Mouse (Mus musculus) liver, embryonic 11.5 days (tissue): Measurements from ENCODE around the gene Mob2. TPM values are rescaled to one million over a fixed set of nuclear protein-coding genes. Genes with fewer than 3 reads are reported as not detected.
A peak's percentile ranks its signal among the peaks of the same experiment; 100 is the strongest.

Experiments used
- ATAC-seq: fragments of 200-750 bp; cut with Nextera tagmentation; replicated peaks from 2 replicates; pipeline ENCODE4 v1.8.0; 2017; ENCODE audit warnings: moderate number of reproducible peaks, mild to moderate bottlenecking, moderate TSS enrichment, moderate library complexity; ENCODE audit not compliant: low FRiP score
- DNase-seq: peaks from one replicate; pipeline ENCODE4 v3.0.0-alpha.2; 2017; ENCODE audit warnings: low spot score
- H3K27ac ChIP-seq: fragments of 300-500 bp; sonication (generic); 2 replicates; pipeline ENCODE4 v1.5.1; 2014; ENCODE audit warnings: mild to moderate bottlenecking, low read depth, low read length, control low read depth
- H3K27me3 ChIP-seq: fragments of 300-500 bp; sonication (generic); replicated peaks from 2 replicates; pipeline ENCODE4 v1.6.1; 2014; ENCODE audit warnings: low read length, mixed read lengths; ENCODE audit not compliant: control insufficient read depth, insufficient read depth
- H3K36me3 ChIP-seq: fragments of 300-500 bp; sonication (generic); 2 replicates; pipeline ENCODE4 v1.6.1; 2014; ENCODE audit warnings: mild to moderate bottlenecking, low read length, moderate library complexity, mixed read lengths; ENCODE audit not compliant: control insufficient read depth, insufficient read depth
- H3K4me1 ChIP-seq: fragments of 300-500 bp; sonication (generic); replicated peaks from 2 replicates; pipeline ENCODE4 v1.6.1; 2014; ENCODE audit warnings: low read length, mixed read lengths; ENCODE audit not compliant: control insufficient read depth, insufficient read depth
- H3K4me2 ChIP-seq: fragments of 300-500 bp; sonication (generic); 2 replicates; pipeline ENCODE4 v1.6.1; 2014; ENCODE audit warnings: mild to moderate bottlenecking, control low read depth, moderate library complexity
- H3K4me3 ChIP-seq: fragments of 300-500 bp; sonication (generic); 2 replicates; pipeline ENCODE4 v1.5.1; 2014; ENCODE audit warnings: low read depth, low read length, control low read depth
- H3K9ac ChIP-seq: fragments of 300-500 bp; sonication (generic); 2 replicates; pipeline ENCODE4 v1.6.1; 2014; ENCODE audit warnings: low read depth, low read length, control low read depth
- H3K9me3 ChIP-seq: fragments of 300-500 bp; sonication (generic); 2 replicates; pipeline ENCODE4 v1.6.1; 2016; ENCODE audit warnings: low read length, inconsistent platforms, mixed read lengths; ENCODE audit not compliant: control insufficient read depth
- WGBS: fragments of 180-500 bp; shearing (Covaris S2); extraction: QIAGEN DNeasy Blood & Tissue Kit; methylation state at CpG from one replicate; pipeline ENCODE4 v1.1.7; 2014; 5-methylcytosine and 5-hydroxymethylcytosine counted together
- polyA plus RNA-seq: library from polyadenylated mRNA; unstranded; fragments of >200 nt; fragmentation: Nextera tagmentation; extraction: Ambion mirVana; gene quantifications from 2 replicates; pipeline ENCODE4 v1.2.1, GENCODE M21; 2014

Gene Mob2
- polyA plus RNA-seq, 1 experiment from 2014 or later, result 63.1 TPM

DNA sequence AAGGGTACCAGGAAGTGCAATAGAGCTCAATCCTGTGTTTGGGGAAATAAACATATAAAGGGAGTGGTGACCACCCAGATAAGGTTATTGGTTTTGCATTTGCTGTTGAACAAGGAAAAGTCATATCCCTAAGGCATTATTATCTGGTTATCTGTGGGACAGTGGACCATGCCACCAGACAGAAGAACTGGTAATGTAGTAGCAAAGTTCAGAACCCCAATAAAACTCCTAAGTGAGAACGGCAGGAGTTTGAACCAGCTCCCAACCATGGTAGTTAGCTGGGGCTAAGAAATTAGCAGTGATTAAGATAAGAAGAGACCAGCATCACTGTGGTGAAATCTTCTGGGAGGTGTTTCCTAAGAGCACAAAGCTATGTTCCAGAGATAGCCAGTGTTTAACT lies 14.9 kb downstream of the Mob2 start:
- H3K4me1 ChIP-seq, result no peaks in the 10 kb centered on the region
- no peak for DNase-seq
- no peaks in the 10 kb centered on the region for H3K36me3 ChIP-seq
- no peak overlapping the region for H3K27ac ChIP-seq
- H3K27me3 ChIP-seq, result no peaks in the 10 kb centered on the region
- no peak overlapping the region for H3K4me2 ChIP-seq
- no peak overlapping the region for H3K9ac ChIP-seq
- ATAC-seq, result no peak
- 72% methylated on average over 1 of the region's 1 CpGs for WGBS
- no peak overlapping the region for H3K4me3 ChIP-seq
- no peaks in the 10 kb centered on the region for H3K9me3 ChIP-seq

DNA sequence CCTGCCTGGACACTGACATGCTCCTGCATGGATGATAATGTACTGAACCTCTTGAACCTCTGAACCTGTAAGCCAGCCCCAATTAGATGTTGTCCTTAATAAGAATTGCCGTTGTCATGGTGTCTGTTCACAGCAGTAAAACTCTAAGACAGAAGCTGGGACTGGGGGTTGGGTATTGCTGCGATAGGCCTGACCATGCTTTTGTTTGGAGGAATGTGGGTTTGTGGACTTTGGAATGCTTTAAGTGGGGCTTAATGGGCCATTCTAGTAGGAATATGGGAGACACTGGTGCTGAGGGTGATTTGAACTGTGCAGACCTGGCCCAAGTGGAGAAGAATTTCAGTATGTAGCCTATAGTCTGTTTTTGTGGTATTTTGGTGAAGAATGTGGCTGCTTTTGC lies 15.5 kb downstream of the Mob2 start:
- Histone ChIP-seq H3K27me3 (no peaks in the 10 kb centered on the region), H3K9ac (no peak overlapping the region), H3K36me3 (no peaks in the 10 kb centered on the region), H3K4me2 (no peak overlapping the region), H3K9me3 (no peaks in the 10 kb centered on the region), H3K4me1 (no peaks in the 10 kb centered on the region), H3K27ac (no peak overlapping the region), H3K4me3 (no peak overlapping the region)
- ATAC-seq (no peak), DNase-seq (no peak)
- WGBS, result 80% methylated on average over 2 of the region's 2 CpGs

DNA sequence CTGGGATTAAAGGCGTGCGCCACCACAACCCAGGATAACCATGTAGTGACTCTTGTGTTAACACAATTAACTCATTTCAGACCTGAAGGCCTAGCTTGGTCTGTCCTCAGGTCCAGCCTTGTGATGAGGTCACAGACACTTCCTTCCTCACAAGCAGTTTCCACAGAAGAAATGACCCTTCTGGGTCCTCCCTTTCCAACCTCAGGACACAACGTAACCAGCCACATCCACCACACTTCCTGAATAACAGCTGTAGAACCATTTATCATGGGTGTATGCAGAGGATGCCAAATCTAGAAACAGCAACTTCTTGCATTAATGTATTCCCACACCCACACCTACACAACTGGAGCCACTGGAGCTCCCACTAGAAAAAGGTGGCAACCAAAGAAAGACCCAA lies 20.1 kb downstream of the Mob2 start:
- no peak overlapping the region for H3K9ac ChIP-seq
- H3K4me3 ChIP-seq, result no peak overlapping the region
- ATAC-seq (no peak), DNase-seq (no peak)
- 82% methylated on average over 3 of the region's 3 CpGs for WGBS
- H3K4me1 ChIP-seq, result no peaks in the 10 kb centered on the region
- H3K4me2 ChIP-seq, result no peak overlapping the region
- no peak overlapping the region for H3K27ac ChIP-seq
- no peaks in the 10 kb centered on the region for H3K27me3 ChIP-seq
- H3K9me3 ChIP-seq, result no peaks in the 10 kb centered on the region
- H3K36me3 ChIP-seq, result no peaks in the 10 kb centered on the region

DNA sequence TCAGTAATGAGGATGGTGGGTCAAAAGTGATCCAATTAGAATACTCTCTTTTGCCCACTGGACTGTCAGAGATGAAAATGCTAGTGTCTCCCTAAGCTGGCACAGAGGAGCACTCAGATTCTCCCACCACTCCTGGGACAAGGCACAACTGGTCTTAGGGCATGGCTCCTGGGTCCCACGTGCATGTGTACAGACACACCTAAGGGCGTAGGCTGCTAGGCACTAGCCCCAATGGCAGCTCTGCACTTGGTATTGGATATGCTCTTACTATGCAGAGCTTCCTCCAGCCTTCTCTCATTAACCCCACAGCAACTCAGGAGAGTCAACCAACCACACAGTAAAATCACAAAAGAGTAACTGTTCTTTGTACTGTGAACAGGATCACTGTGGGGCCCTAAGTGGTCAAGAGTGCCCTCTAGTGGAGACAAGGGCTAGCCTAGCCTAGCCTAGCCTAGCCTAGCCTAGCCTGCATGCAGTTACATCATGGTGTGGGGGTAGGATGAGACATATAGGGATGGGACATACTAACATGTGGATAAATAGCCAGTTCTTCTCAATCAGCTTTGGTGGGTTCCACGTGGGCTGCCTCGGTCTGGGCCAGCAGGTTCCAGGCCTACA lies 23.2 kb downstream of the Mob2 start:
- ATAC-seq, result peak; percentile 83
- no peak for DNase-seq

DNA sequence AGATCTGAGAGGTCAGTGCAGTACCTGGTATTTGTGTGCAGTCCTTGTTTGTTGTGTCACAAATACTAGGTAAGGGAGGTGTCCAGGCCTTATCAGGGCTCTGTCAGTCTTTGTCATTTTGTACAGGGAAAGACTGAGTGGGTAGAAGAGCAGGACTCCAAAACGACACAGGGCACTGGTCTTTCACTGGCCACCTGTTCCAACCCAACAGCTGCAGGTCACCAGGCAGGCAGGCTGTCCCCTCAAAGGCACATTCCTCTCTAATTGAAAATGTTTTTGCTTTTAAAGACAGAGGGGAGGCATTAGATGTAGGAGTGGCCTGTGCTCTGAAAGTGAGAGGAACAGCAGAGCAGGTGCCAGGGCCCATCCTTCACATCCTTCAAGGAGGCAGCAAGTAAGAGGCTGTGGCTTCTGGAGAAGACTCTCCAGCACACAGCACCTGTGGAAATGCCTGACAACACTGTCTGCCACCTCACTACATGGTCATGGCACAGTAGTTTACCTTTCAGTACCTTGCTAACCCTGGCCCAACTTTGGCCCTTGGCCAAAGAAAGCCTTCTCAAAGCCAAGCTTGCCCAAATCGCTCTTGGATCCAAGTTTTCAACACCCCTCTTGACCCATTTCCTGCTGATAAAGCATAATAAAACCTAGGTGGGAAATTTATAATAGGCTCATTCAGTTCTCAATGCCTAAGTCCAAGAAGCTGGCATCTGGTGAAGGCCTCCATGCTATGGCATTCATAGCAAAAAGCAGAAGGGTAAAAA lies 25.6 kb downstream of the Mob2 start:
- Histone ChIP-seq H3K27me3 (no peaks in the 10 kb centered on the region), H3K9ac (no peak overlapping the region), H3K4me1 (no peaks in the 10 kb centered on the region), H3K4me3 (no peak overlapping the region), H3K9me3 (no peaks in the 10 kb centered on the region), H3K4me2 (no peak overlapping the region), H3K36me3 (no peaks in the 10 kb centered on the region), H3K27ac (no peak overlapping the region)
- WGBS, result 75% methylated on average over 2 of the region's 2 CpGs
- ATAC-seq (no peak), DNase-seq (no peak)

More for the DNA sequence above, 23.2 kb downstream of the Mob2 start:
- H3K36me3 ChIP-seq, result no peaks in the 10 kb centered on the region
- H3K27ac ChIP-seq, result no peak overlapping the region
- no peaks in the 10 kb centered on the region for H3K4me1 ChIP-seq
- no peaks in the 10 kb centered on the region for H3K9me3 ChIP-seq
- H3K4me2 ChIP-seq, result no peak overlapping the region
- H3K27me3 ChIP-seq, result no peaks in the 10 kb centered on the region
- no peak overlapping the region for H3K4me3 ChIP-seq
- H3K9ac ChIP-seq, result no peak overlapping the region
- 75% methylated on average over 4 of the region's 4 CpGs for WGBS

DNA sequence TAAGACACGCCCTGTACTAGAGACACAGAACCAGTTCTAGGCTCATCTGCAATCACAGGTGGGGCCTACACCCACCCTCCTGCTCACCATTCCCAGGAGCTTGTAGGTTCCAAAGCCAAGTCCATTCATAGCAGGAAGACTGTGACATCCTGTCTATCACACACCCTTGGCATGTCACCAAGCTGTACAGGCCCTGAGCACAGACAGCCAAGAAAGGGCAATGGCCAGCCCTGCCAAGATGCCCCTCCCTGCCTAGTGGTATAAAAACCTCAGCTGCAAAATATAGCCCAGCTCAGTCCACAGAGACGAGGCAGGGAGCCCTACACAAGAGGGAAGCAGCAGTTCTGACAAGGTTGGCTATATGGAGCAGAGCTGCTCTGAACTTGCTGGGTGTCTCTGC lies 26.7 kb downstream of the Mob2 start:
- Histone ChIP-seq H3K27me3 (no peaks in the 10 kb centered on the region), H3K4me1 (no peaks in the 10 kb centered on the region), H3K9ac (no peak overlapping the region), H3K9me3 (no peaks in the 10 kb centered on the region), H3K4me3 (no peak overlapping the region), H3K27ac (no peak overlapping the region), H3K4me2 (no peak overlapping the region), H3K36me3 (no peaks in the 10 kb centered on the region)
- no peak for DNase-seq
- WGBS, result 79% methylated on average over 2 of the region's 2 CpGs
- no peak for ATAC-seq

DNA sequence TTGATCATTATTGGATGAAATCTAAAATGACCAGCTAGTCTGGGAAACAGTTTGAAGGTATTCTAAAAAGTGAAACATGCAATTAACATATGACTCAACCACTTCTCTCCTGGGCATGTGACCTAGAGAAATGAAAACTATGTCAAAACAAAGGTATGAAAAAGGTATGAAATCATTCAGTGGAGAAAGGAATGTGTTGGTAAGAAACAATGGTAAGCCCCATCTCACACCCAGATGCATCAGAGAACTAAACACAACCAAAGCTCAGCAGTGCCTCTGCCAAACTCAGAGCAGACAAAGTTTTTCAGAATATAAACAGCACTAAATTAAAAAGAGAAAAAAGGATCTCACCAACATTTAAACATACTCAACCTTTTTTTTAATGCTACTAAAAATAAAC lies 30.8 kb downstream of the Mob2 start:
- Histone ChIP-seq H3K4me3 (no peak overlapping the region), H3K36me3 (no peaks in the 10 kb centered on the region), H3K4me2 (no peak overlapping the region), H3K4me1 (no peaks in the 10 kb centered on the region; the same call in 1 of the 2 replicates), H3K27me3 (no peaks in the 10 kb centered on the region), H3K9me3 (no peaks in the 10 kb centered on the region), H3K9ac (no peak overlapping the region), H3K27ac (no peak overlapping the region)
- DNase-seq, result no peak
- ATAC-seq, result no peak

DNA sequence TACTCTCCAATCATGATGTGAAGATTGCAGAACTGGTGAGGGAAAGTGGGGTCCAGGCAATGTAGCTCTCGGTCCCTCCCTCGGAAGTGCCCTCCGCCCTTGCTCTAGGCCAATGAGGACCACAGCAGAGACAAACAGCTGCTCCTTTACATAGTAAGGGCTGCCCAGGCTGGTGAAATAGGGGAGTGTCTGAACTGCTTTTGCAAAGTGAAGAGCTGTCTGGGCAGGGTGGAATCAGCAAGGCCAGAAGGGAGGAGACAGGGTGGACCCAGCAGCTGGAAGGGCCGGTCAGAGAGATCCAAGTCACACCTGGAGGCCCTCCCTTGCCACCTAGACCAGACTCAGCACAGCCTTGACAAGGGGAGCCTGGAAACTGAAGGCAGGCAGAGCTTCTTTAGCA lies 34.9 kb downstream of the Mob2 start:
- Histone ChIP-seq H3K9ac (no peak overlapping the region), H3K4me3 (no peak overlapping the region), H3K4me1 (no peaks in the 10 kb centered on the region; the same call in 1 of the 2 replicates), H3K36me3 (no peaks in the 10 kb centered on the region), H3K9me3 (no peaks in the 10 kb centered on the region), H3K27ac (no peak overlapping the region; the same call in 1 of the 2 replicates), H3K4me2 (no peak overlapping the region), H3K27me3 (no peaks in the 10 kb centered on the region)
- ATAC-seq, result peak; percentile 63
- 65% methylated on average over 4 of the region's 4 CpGs for WGBS
- no peak for DNase-seq

DNA sequence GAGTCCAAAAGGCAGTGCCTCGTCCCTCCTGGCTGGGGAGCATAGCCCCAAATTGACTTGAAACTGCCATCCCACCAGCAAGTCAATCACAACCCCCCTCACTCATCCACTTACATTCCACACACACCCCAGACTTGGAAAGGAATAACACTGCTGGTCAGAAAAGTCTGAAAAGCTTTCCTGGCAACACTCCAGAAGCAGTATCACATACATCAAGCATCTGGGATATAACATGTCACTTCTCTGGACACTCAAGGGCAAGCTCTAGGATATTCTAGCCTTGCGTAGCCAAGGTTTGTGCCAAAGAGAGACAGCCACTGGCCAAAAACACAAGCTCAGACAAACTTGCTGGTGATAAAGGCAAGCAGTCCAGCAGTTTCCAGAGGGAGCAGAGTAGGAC lies 35.7 kb downstream of the Mob2 start:
- no peak overlapping the region for H3K27ac ChIP-seq
- no peaks in the 10 kb centered on the region for H3K36me3 ChIP-seq
- no peaks in the 10 kb centered on the region for H3K27me3 ChIP-seq
- DNase-seq (no peak), ATAC-seq (no peak)
- H3K4me2 ChIP-seq, result no peak overlapping the region
- no peak overlapping the region for H3K4me3 ChIP-seq
- no peaks in the 10 kb centered on the region for H3K9me3 ChIP-seq
- H3K4me1 ChIP-seq, result no peaks in the 10 kb centered on the region; the same call in none of the 2 replicates
- WGBS, result 76% methylated on average over 2 of the region's 2 CpGs
- no peak overlapping the region for H3K9ac ChIP-seq
